ENCODE assay signal across 15 mouse cellular contexts in the genomic region with DNA sequence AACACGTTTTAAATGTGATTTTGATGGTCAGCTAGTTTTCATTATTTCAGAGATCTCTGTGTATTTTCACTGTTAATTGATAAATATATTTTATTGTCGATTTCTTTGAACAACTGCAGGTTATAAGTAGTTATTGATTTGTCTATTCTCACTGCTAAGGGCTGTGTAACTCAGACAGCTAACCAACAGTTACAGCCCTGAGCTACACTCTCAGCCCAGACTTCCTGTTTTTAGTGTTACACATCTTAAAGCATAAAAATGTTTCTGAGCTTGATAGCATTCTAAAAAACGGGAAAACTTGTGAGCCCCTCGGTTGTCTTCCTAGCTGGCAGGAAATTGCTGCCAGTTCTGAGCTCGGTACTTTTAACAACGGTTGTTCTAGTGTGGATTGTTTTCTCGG.
"Had no signal": no experiment of that assay in that cellular context is flagged by ENCODE, and none has a peak within 500 bp of the region (broad histone marks: within the 10 kb centered on the region; RNA-seq: fewer than 3 reads in every experiment).

No protein-coding gene starts in this region.

- ATAC-seq: liver, postnatal 0 days; lung, postnatal 0 days; midbrain, embryonic 13.5 days; midbrain, embryonic 15.5 days had no signal

- DNase-seq: liver, postnatal 0 days; lung, adult 2 months; lung, postnatal 14 days; lung, postnatal 36 days; retina, postnatal 1 day; right cerebral cortex, adult 18-20 months; right cerebral cortex, postnatal 25 days; right cerebral cortex, postnatal 4 days; spleen, adult 18-20 months; thymus, adult 18-20 months; thymus, postnatal 14 days; thymus, postnatal 36 days had no signal
